Comparison of ENCODE assay signal across 8 mouse cellular contexts in genomic region chr7:41599932-41600548, GRCm38 (mm10). TPM values are rescaled to one million over a fixed set of nuclear protein-coding genes. Genes with fewer than 3 reads are reported as not detected.
DNase-seq lines count a peak whose midpoint lies in the region; ATAC-seq and TF ChIP-seq lines count a peak whose summit lies in the region.

No protein-coding gene starts in this region.

- no peak for TF ChIP-seq CTCF in CH12.LX (conservative IDR thresholded peaks at IDR 0.05 in 1 of 2, IDR thresholded peaks at IDR 0.05 in 1 of 2; ENCODE audit: low read depth in 2 of 2, low read length in 2 of 2)

- dilution Hi-C loops in CH12.LX (cut with MboI; ENCODE audit: extremely low pct_ligation_motif_present, extremely low pct_unique_long_range_greater_than_20kb, low sequenced_read_pairs), result no loop called here

- no peaks in the 10 kb centered on the region for H3K36me3 ChIP-seq in heart, embryonic 11.5 days (ENCODE audit: control insufficient read depth, insufficient read depth, low read length)
- H3K36me3 ChIP-seq in CH12.LX (replicated peaks in 1 of 2; ENCODE audit: control insufficient read depth in 1 of 2, insufficient read depth in 1 of 2, low read length in 1 of 2), result peaks cover 4 to 18% of the 10 kb centered on the region in 2 experiments
- no peaks in the 10 kb centered on the region for H3K36me3 ChIP-seq in embryonic facial prominence, embryonic 11.5 days (replicated peaks; ENCODE audit: control insufficient read depth, insufficient read depth, low read depth, low read length)
- H3K36me3 ChIP-seq in neural tube, embryonic 13.5 days, result peaks cover 8% of the 10 kb centered on the region

- in situ Hi-C loops in CH12.LX (cut with MboI; ENCODE audit: low pct_ligation_motif_present, low pct_unique_long_range_greater_than_20kb, low sequenced_read_pairs), result no loop called here

- DNase-seq in heart, adult 11 months, result no peak
- no peak for DNase-seq in CH12.LX (ENCODE audit: extremely low read depth)
- DNase-seq in embryonic facial prominence, embryonic 11.5 days (ENCODE audit: low spot score), result peak; percentile 40
- DNase-seq in kidney, postnatal 10 days, result peak; percentile 6
- DNase-seq in gastrocnemius, adult 8-10 months (ENCODE audit: low spot score in 2 of 2), result no peak
- DNase-seq in urinary bladder, postnatal 25 days (ENCODE audit: low spot score), result no peak

- no peak for ATAC-seq in heart, embryonic 11.5 days (replicated peaks; ENCODE audit: insufficient number of reproducible peaks, low FRiP score, low TSS enrichment)
- no peak for ATAC-seq in embryonic facial prominence, embryonic 11.5 days (replicated peaks; ENCODE audit: insufficient number of reproducible peaks, low FRiP score, low TSS enrichment, low read depth)
- no peak for ATAC-seq in neural tube, embryonic 13.5 days (ENCODE audit: low read depth)

- no peak overlapping the region for H3K27ac ChIP-seq in heart, embryonic 11.5 days (ENCODE audit: low read depth, low read length)
- no peak overlapping the region for H3K27ac ChIP-seq in CH12.LX (ENCODE audit: insufficient read depth, low read depth)
- H3K27ac ChIP-seq in embryonic facial prominence, embryonic 11.5 days (replicated peaks; ENCODE audit: low read depth, low read length), result no peak overlapping the region
- no peak overlapping the region for H3K27ac ChIP-seq in neural tube, embryonic 13.5 days (replicated peaks)

- H3K27me3 ChIP-seq in heart, embryonic 11.5 days (ENCODE audit: control insufficient read depth, insufficient read depth, low read length), result no peaks in the 10 kb centered on the region
- H3K27me3 ChIP-seq in CH12.LX (replicated peaks), result no peaks in the 10 kb centered on the region
- H3K27me3 ChIP-seq in embryonic facial prominence, embryonic 11.5 days (ENCODE audit: control insufficient read depth, insufficient read depth, low read length), result no peaks in the 10 kb centered on the region
- no peaks in the 10 kb centered on the region for H3K27me3 ChIP-seq in neural tube, embryonic 13.5 days

- no peak for TF ChIP-seq RAD21 in CH12.LX (IDR thresholded peaks at IDR 0.05; ENCODE audit: low read depth, low read length)

- WGBS in heart, embryonic 11.5 days (ENCODE audit: insufficient replicate concordance), result 19% methylated on average over 3 of the region's 3 CpGs
- WGBS in embryonic facial prominence, embryonic 11.5 days, result 19% methylated on average over 3 of the region's 3 CpGs
- WGBS in neural tube, embryonic 13.5 days, result 20% methylated on average over 3 of the region's 3 CpGs

- H3K4me2 ChIP-seq in heart, embryonic 11.5 days, result peak overlapping the region; percentile 76
- H3K4me2 ChIP-seq in CH12.LX (ENCODE audit: insufficient read depth, low read depth, poor library complexity, severe bottlenecking), result peak overlapping the region; percentile 99
- H3K4me2 ChIP-seq in embryonic facial prominence, embryonic 11.5 days (ENCODE audit: low read depth, low read length), result peak overlapping the region; percentile 53
- peak overlapping the region; percentile 79 for H3K4me2 ChIP-seq in neural tube, embryonic 13.5 days

- peak overlapping the region; percentile 70 for H3K4me3 ChIP-seq in heart, embryonic 11.5 days (ENCODE audit: low read depth, low read length)
- H3K4me3 ChIP-seq in CH12.LX (replicated peaks in 1 of 3; ENCODE audit: low read depth in 2 of 3, low read length in 2 of 3, poor library complexity in 1 of 3), result peak overlapping the region; percentile 70 to 93 (median 91)
- H3K4me3 ChIP-seq in embryonic facial prominence, embryonic 11.5 days (ENCODE audit: low read depth, low read length), result peak overlapping the region; percentile 58
- peak overlapping the region; percentile 65 for H3K4me3 ChIP-seq in neural tube, embryonic 13.5 days

- H3K9ac ChIP-seq in heart, embryonic 11.5 days (ENCODE audit: low read depth, low read length), result peak overlapping the region; percentile 76
- peak overlapping the region; percentile 89 for H3K9ac ChIP-seq in CH12.LX (ENCODE audit: insufficient read depth, low read depth)
- H3K9ac ChIP-seq in embryonic facial prominence, embryonic 11.5 days (replicated peaks; ENCODE audit: low read length), result peak overlapping the region; percentile 68
- peak overlapping the region; percentile 78 for H3K9ac ChIP-seq in neural tube, embryonic 13.5 days

- no peaks in the 10 kb centered on the region for H3K9me3 ChIP-seq in heart, embryonic 11.5 days (replicated peaks; ENCODE audit: control insufficient read depth, low read length)
- no peaks in the 10 kb centered on the region for H3K9me3 ChIP-seq in CH12.LX (replicated peaks; ENCODE audit: low read length)
- no peaks in the 10 kb centered on the region for H3K9me3 ChIP-seq in embryonic facial prominence, embryonic 11.5 days (replicated peaks; ENCODE audit: control insufficient read depth, low read length)
- no peaks in the 10 kb centered on the region for H3K9me3 ChIP-seq in neural tube, embryonic 13.5 days

- H3K79me2 ChIP-seq in CH12.LX (replicated peaks; ENCODE audit: control insufficient read depth, extremely low read depth, insufficient read depth, poor library complexity, severe bottlenecking), result peaks cover 30% of the 10 kb centered on the region

- TF ChIP-seq EP300 in CH12.LX (IDR thresholded peaks at IDR 0.05; ENCODE audit: low read length), result no peak

- no peak for TF ChIP-seq POLR2A in CH12.LX (IDR thresholded peaks at IDR 0.05; ENCODE audit: low read depth, low read length)

- H3K4me1 ChIP-seq in heart, embryonic 11.5 days (ENCODE audit: control insufficient read depth, insufficient read depth, low read length), result no peaks in the 10 kb centered on the region
- peaks cover 3 to 16% of the 10 kb centered on the region in 2 experiments for H3K4me1 ChIP-seq in CH12.LX (ENCODE audit: control insufficient read depth in 1 of 2, insufficient read depth in 2 of 2)
- H3K4me1 ChIP-seq in embryonic facial prominence, embryonic 11.5 days (ENCODE audit: control insufficient read depth, insufficient read depth, low read length), result no peaks in the 10 kb centered on the region
- peaks cover 26% of the 10 kb centered on the region for H3K4me1 ChIP-seq in neural tube, embryonic 13.5 days (replicated peaks)

TF ChIP-seq in CH12.LX, 34 proteins besides CTCF, POLR2A, EP300 and RAD21:
- TF ChIP-seq POLR2AphosphoS2 (IDR thresholded peaks at IDR 0.05; ENCODE audit: low read depth, low read length) (no peak), JUN (IDR thresholded peaks at IDR 0.05; ENCODE audit: insufficient read depth, low read depth, low read length) (no peak), TBP (conservative IDR thresholded peaks at IDR 0.05; ENCODE audit: low read depth, low read length) (no peak), RCOR1 (conservative IDR thresholded peaks at IDR 0.05; ENCODE audit: low read depth, low read length) (no peak), UBTF (IDR thresholded peaks at IDR 0.05; ENCODE audit: low read depth, low read length) (no peak), SIN3A (IDR thresholded peaks at IDR 0.05; ENCODE audit: low read length) (no peak), CHD1 (IDR thresholded peaks at IDR 0.05; ENCODE audit: low read depth, low read length) (no peak), MEF2A (IDR thresholded peaks at IDR 0.05; ENCODE audit: borderline replicate concordance, low read depth, low read length) (no peak), ZKSCAN1 (IDR thresholded peaks at IDR 0.05; ENCODE audit: borderline replicate concordance, low read depth, low read length) (no peak), MAZ (IDR thresholded peaks at IDR 0.05; ENCODE audit: low read depth, low read length) (no peak), ZNF384 (IDR thresholded peaks at IDR 0.05; ENCODE audit: low read depth, low read length) (no peak), HCFC1 (IDR thresholded peaks at IDR 0.05; ENCODE audit: low read depth, low read length) (no peak), ELF1 (IDR thresholded peaks at IDR 0.05; ENCODE audit: low read depth, low read length) (no peak), MAX (IDR thresholded peaks at IDR 0.05; ENCODE audit: low read length) (no peak), USF1 (IDR thresholded peaks at IDR 0.05; ENCODE audit: low read depth, low read length) (no peak), ETS1 (conservative IDR thresholded peaks at IDR 0.05; ENCODE audit: low read depth, low read length) (no peak), CHD2 (IDR thresholded peaks at IDR 0.05; ENCODE audit: low read length) (no peak), MYC (IDR thresholded peaks at IDR 0.05; ENCODE audit: low read depth, low read length) (no peak), NRF1 (IDR thresholded peaks at IDR 0.05; ENCODE audit: low read depth, low read length) (no peak), NELFE (IDR thresholded peaks at IDR 0.05; ENCODE audit: low read depth, low read length) (no peak)

RNA-seq across cellular contexts. Expression of gene 2610021A01Rik, which starts 1.0 kb away (rescaled TPM):
- polyA plus RNA-seq in heart, embryonic 11.5 days (2014; fragmentation: Nextera tagmentation; extraction: Ambion mirVana), result 10.0 and 10.1 TPM in 2 replicates
- total RNA-seq in CH12.LX (2012; rRNA removed) (18.2 and 20.5 TPM in 2 replicates), CH12.LX (2014; rRNA removed) (27.9 and 38.3 TPM in 2 replicates)
- polyA plus RNA-seq in CH12.LX (2012; ENCODE audit: insufficient read length, low read depth), result 14.1 and 17.3 TPM in 2 replicates
- 17.9 and 18.8 TPM in 2 replicates for polyA plus RNA-seq in embryonic facial prominence, embryonic 11.5 days (2014; fragmentation: Nextera tagmentation; extraction: Ambion mirVana)
- polyA plus RNA-seq in neural tube, embryonic 13.5 days (2015; fragmentation: Nextera tagmentation; extraction: Ambion mirVana), result 13.6 and 15.2 TPM in 2 replicates
- 10 to 100 TPM in 3 of 4 experiments, 1 to 10 TPM in 1; 9.7 to 14.9 (median 13.0) TPM for total RNA-seq in gastrocnemius, adult 8-10 months (2022)

RNA-seq across cellular contexts. Expression of gene Gm6871, which starts 26.6 kb away (rescaled TPM):
- polyA plus RNA-seq in heart, embryonic 11.5 days (2014; fragmentation: Nextera tagmentation; extraction: Ambion mirVana), result 0.11 and 0.41 TPM in 2 replicates
- total RNA-seq in CH12.LX (2012; rRNA removed) (0.13 TPM in 1 of 2 replicates, not detected in the other), CH12.LX (2014; rRNA removed) (0.63 TPM in 1 of 2 replicates, not detected in the other)
- 0.19 TPM in 1 of 2 replicates, not detected in the other for polyA plus RNA-seq in CH12.LX (2012; ENCODE audit: insufficient read length, low read depth)
- polyA plus RNA-seq in embryonic facial prominence, embryonic 11.5 days (2014; fragmentation: Nextera tagmentation; extraction: Ambion mirVana), result not detected in 2 replicates
- polyA plus RNA-seq in neural tube, embryonic 13.5 days (2015; fragmentation: Nextera tagmentation; extraction: Ambion mirVana), result not detected in 2 replicates
- total RNA-seq in gastrocnemius, adult 8-10 months (2022), result not detected

RNA-seq across cellular contexts. Expression of gene Zfp788, which starts 33.0 kb away (rescaled TPM):
- polyA plus RNA-seq in heart, embryonic 11.5 days (2014; fragmentation: Nextera tagmentation; extraction: Ambion mirVana), result 5.9 and 6.3 TPM in 2 replicates
- total RNA-seq in CH12.LX (2012; rRNA removed) (4.8 and 5.0 TPM in 2 replicates), CH12.LX (2014; rRNA removed) (11.6 and 13.8 TPM in 2 replicates)
- 5.4 and 5.6 TPM in 2 replicates for polyA plus RNA-seq in CH12.LX (2012; ENCODE audit: insufficient read length, low read depth)
- polyA plus RNA-seq in embryonic facial prominence, embryonic 11.5 days (2014; fragmentation: Nextera tagmentation; extraction: Ambion mirVana), result 15.4 and 19.7 TPM in 2 replicates
- 24.8 and 31.2 TPM in 2 replicates for polyA plus RNA-seq in neural tube, embryonic 13.5 days (2015; fragmentation: Nextera tagmentation; extraction: Ambion mirVana)
- 10 to 100 TPM; 10.8 to 13.9 (median 12.6) TPM for total RNA-seq in gastrocnemius, adult 8-10 months (2022)

Comparison
In these comparisons a context has a peak if more than half of its experiments do, and no peak if none do; other contexts are left out.
1. DNase-seq: peak in embryonic facial prominence, embryonic 11.5 days (single experiment) and kidney, postnatal 10 days (single experiment); none in heart, adult 11 months (single experiment), CH12.LX (single experiment), gastrocnemius, adult 8-10 months (0 of 2) and urinary bladder, postnatal 25 days (single experiment).
2. Peak in every context shown above with its lines, with median percentiles within 50 percentile points of each other: H3K4me2 ChIP-seq, H3K4me3 ChIP-seq and H3K9ac ChIP-seq.